Mouse (Mus musculus): Measurements from ENCODE around the gene Mab21l1. TPM values are rescaled to one million over a fixed set of nuclear protein-coding genes. Genes with fewer than 3 reads are reported as not detected.

Gene Mab21l1
- polyA plus RNA-seq, 1 experiment from 2014 or later: not detected

DNA sequence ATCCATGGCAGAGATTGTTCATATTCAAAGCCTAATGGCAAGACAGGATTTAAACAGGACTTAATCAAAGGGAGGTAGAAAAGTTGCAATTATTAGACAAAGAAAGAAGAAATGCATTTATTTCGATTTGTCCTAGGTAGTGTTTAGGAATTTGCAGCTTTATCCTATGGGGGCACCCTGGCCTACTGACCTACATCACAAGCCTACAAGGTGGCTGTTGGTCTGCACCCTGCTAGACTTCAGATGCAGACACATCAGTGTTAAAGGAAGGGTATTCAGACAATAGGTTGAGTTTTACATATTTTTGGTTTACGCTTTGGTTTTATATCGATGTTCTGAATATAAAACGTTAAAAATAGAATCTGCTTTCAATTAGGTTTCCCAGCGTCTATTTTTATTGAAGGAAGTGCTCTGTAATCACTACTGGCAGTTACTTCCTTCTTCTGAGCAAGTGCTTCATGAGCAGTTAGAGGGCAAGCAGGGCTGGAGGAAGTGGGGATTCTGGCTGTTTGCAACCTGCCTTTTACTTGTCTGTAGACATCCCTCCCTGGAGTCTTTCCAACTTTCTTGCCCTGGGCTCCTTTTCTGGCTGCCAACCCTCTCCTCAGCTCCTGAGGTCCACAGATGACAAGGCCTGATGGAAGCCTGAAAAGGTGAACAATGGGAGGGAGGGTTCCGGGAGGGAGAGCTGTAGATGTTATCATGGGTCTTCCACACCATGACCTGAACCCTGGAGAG is 34.5 kb downstream of the Mab21l1 start:
- H3K36me3 ChIP-seq (ENCODE audit: inconsistent target): no peaks in the 10 kb centered on the region
- no peaks in the 10 kb centered on the region for H3K79me2 ChIP-seq (ENCODE audit: inconsistent target)
- 3% methylated on average over 6 of the region's 6 CpGs for WGBS (ENCODE audit: missing documents)
- peak overlapping the region; percentile 56 for H3K27ac ChIP-seq
- no peak overlapping the region for H3K4me3 ChIP-seq (ENCODE audit: inconsistent target)

- H3K4me3 ChIP-seq (ENCODE audit: inconsistent target): no peak overlapping the region
- H3K36me3 ChIP-seq (ENCODE audit: inconsistent target): no peaks in the 10 kb centered on the region
- no peak overlapping the region for H3K27ac ChIP-seq
- WGBS (ENCODE audit: missing documents): 94% methylated on average over 2 of the region's 2 CpGs
- H3K79me2 ChIP-seq (ENCODE audit: inconsistent target): no peaks in the 10 kb centered on the region
Measured at GRCm38 (mm10) chr3:55818082-55818481, 35.8 kb downstream of the Mab21l1 start.

DNA sequence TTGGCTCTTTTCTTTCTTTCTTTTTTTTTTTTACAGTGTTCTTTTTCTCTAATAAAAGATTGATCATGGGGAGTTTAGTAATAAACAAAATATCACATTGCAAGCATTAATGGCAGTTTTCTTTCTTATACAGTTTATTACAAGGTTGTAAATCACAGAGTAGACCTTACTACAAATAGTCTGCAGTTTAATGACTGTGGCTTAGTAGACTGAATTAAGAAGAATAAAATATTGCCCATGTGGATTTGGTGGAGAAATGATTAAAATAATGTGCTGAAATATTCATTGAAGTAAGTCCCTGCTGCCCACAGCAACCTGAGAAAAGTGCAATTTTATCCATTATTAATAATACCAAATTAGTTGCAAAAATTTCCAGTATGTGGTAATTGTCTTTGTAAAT is 37.3 kb downstream of the Mab21l1 start:
- Histone ChIP-seq H3K79me2 (ENCODE audit: inconsistent target) (no peaks in the 10 kb centered on the region), H3K36me3 (ENCODE audit: inconsistent target) (no peaks in the 10 kb centered on the region), H3K4me3 (ENCODE audit: inconsistent target) (no peak overlapping the region), H3K27ac (no peak overlapping the region)

DNA sequence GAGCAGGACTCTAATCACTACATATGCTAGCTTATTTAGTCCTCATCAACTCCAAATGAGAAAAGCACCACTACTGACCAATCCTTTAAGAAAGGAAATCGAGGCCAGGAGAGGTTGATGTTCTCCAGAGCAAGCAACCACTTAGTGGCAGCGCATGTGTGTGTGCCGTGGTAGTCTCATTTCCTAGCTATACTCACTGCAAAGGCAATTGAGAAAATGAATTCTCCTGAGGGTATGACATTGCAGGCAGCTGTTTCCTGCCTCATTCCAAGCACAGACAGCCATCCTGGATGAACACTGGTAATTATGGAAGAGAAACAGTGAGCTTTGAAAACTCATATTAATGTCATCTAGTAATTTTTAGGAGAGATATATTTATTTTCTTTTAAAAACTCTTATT is 42.6 kb downstream of the Mab21l1 start:
- Histone ChIP-seq H3K79me2 (ENCODE audit: inconsistent target) (no peaks in the 10 kb centered on the region), H3K4me3 (ENCODE audit: inconsistent target) (no peak overlapping the region), H3K36me3 (ENCODE audit: inconsistent target) (no peaks in the 10 kb centered on the region), H3K27ac (no peak overlapping the region)
- 55% methylated on average over 3 of the region's 3 CpGs for WGBS (ENCODE audit: missing documents)

- H3K27ac ChIP-seq: peak overlapping the region; percentile 15; the same call in 1 of the 2 replicates
- 19% methylated on average over 10 of the region's 10 CpGs for WGBS (ENCODE audit: missing documents)
- no peaks in the 10 kb centered on the region for H3K79me2 ChIP-seq (ENCODE audit: inconsistent target)
- no peak overlapping the region for H3K4me3 ChIP-seq (ENCODE audit: inconsistent target)
- H3K36me3 ChIP-seq (ENCODE audit: inconsistent target): no peaks in the 10 kb centered on the region
Measured at GRCm38 (mm10) chr3:55828481-55829256, 46.4 kb downstream of the Mab21l1 start.

DNA sequence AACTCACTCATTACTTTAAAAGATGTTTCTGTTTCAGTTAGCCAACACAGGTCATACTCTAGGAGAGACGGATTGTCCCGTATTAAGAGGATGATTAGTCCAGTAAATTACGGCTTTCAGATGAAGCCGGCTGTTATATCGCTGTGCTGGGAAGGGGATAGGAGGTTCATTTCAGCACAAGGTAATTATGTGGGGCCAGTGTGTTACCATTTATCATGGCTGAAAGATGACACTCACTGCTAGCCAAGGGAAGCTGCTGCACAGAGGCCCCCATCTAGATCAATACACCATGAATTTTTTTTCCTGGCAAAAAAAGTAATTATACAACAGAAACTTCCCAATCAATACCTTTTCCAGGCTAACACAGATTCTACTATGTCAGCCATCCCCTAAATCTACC is 47.9 kb downstream of the Mab21l1 start:
- no peak overlapping the region for H3K4me3 ChIP-seq (ENCODE audit: inconsistent target)

More for the DNA sequence above, 47.9 kb downstream of the Mab21l1 start:
- Histone ChIP-seq H3K36me3 (ENCODE audit: inconsistent target) (no peaks in the 10 kb centered on the region), H3K27ac (no peak overlapping the region), H3K79me2 (ENCODE audit: inconsistent target) (no peaks in the 10 kb centered on the region)
- WGBS (ENCODE audit: missing documents): 86% methylated on average over 5 of the region's 5 CpGs

Data from macrophage (primary cell).